Mouse (Mus musculus): ENCODE measurements at regions not wholly inside any gene's neighbourhood (a gene's known extent, or its start where the extent isn't known, plus 50 kb on each side); places are given as distances from the start of the nearest gene placed in this dataset.

DNA sequence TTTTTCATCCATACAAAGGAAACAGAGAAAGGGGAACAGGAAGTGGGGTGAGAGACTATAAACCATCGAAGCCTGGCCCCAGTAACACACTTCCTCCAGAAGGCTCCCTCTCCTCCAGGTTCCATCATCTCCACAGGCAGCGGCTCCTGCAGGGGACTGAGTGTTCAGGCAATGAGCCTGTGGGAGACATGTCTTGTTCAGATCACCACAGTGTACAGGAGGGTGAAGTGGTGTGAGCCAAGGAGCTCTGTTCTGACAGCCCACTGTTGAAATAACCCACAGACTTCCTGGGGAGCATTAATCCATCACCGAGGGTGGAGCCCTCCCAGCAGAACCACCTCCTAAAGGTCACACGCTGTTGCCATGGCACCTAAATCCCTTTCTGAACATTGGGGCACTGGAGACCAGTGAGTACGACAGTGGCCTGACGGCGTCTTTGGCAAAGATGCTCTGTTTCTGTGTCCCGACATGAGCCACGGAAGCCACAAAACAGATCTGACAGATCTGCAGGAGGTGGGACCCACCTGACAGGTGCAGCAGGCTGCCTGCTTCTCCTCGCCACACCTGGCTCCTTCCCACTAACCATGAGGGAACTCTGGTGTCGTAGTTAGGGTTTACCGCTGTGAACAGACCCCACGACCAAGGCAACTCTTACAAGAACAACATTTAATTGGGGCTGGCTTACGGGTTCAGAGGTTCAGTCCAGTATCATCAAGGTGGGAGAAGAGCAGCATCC lies 60.9 kb downstream of the Psmg1 start:
- no peak for DNase-seq

DNA sequence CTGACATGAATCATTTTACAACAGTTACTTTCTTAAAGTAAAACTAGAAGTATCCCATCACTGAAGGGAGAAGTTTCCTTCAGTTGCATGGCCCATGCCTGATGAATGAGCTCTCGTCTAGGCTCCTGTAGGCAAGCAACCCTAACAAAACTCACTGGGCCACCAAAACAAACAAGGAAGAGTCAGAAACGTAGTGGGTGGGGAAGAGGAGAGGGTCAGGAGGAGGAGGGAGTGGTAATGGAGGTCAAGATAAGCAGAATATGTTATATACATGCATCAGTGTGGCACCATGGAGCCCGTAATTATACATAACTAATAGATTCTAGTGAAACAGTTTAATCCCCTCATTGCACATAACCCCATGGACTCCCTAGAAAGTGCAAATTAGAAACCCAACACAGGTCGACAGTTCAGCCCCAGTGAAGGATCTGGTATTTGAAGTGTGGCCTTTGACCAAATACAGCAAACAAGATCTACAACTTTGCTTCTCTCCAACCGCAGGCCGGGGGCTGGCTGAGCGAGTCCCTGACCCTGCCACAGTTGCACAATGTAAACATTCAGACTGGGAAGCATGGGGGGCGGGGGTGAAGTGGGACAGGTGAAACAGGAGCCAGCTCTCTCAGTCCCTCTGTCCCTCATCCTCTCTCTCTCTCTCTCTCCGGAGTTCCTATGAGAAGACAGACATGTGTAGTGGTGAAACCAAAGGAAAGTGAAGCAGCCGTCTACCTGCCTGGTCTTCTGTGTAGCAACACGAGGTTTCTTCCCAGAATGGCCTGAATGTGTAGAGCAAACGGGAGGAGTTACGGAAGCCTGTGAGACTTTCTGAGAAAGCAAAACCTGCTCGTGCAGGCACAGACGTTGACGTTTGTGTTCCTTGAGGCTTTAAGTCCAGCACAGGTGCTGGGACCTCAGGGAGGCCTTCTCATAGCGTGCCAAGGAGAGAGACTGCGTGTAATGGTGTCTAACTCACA lies 62.2 kb downstream of the Psmg1 start:
- DNase-seq = no peak

DNA sequence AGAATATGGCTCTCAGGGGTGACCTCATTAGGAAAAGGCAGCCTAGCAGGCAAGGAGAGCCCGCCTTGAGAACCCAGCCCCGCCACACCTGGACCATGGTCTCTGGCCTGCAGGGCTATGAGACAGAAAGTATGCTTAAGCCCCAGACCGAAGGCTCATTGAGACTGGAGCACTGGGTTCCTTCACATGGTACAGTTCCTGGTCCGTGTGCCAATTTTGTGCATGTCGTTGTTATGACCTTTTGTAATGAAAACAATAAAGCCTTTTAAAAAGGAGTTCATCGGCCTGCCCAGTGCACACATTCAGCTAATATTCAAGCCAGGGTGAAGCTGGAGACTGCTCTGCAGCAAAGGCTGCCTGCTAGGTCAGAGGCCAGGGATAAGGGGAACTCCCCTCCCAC lies 64.2 kb downstream of the Psmg1 start:
- no peak for DNase-seq

DNA sequence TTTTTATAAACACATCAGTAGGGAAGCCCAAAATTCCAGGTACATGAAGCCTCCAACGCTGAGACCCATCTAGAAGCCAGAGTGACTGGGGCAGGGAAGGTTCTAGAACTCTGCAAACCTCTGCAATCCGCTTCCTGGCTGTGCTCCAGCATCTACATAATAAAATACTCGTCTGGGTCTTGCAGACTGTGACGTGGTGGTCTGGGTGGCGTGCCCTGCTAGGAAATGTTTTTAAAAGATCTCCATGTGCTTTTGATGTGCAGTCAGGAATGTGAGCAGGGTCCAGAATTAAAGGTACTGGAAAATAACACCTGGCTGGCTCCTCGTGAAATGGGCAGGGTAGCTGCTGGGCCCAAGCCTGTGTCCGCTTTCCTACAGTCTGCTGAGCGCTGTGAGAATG lies 66.0 kb downstream of the Psmg1 start:
- no peak for DNase-seq

DNA sequence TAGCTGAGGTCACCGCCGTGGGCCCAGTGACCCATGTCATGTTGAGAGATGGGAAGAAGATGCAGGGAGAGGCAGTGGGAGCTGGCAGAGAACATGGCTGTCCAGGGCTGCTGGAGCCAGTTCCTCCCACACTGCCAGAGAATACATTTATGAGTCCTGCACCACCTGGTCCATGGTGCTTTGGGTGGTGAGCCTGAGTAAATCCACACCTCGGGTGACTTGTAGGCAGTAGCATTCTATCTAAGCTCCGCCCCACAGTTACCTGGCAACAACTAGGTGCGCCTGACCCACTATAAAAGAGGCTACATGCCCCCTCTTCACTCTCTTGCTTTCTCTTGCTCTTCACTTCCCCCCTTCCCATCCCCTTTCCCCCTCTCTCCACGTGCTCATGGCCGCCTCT lies 66.8 kb downstream of the Psmg1 start:
- no peak for DNase-seq

DNA sequence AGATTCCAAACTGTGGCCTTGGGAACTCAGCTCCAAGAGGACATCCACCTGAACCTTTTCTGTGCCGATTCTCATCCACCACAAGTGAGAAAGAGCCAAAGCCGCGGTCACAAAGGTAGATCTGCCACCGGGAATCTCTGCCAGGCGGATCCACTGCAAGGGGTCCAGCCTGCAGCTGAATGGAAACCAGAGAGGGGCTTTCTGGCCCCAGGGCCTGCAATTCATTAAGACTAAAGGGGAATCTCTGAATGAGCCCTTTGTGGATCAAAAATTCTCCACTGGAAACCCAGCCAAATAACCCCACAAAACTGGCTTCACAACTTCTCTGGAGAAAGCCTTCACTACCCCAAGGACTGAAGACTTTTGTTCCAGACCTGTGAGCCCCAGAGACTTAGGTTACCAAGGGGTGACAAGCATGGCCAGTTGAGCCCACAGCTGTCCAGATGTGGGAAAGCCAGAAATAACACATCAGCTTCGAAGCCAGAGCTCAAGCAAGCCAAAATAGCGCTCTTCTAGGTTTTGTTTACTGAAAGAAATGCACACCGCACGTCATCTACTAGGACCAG lies 68.3 kb downstream of the Psmg1 start:
- no peak for DNase-seq

DNA sequence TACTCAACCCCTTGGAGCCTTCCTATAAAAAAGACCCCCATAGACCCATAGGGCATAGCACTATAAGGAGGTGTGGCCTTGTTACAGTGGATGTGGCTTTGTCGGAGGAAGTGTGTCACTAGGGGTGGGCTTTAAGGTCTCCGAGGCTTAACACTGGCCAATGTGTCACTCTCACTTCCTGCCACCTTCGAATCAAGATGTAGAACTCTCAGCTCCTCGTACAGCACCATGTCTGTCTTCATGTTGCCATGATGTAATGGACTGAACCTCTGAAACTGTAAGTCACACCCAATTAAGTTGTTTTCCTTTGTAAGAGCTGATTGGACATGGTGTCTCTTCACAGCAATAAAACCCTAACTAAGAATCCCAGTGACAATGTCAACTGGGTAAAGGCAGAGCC lies 69.6 kb downstream of the Psmg1 start:
- DNase-seq = no peak

DNA sequence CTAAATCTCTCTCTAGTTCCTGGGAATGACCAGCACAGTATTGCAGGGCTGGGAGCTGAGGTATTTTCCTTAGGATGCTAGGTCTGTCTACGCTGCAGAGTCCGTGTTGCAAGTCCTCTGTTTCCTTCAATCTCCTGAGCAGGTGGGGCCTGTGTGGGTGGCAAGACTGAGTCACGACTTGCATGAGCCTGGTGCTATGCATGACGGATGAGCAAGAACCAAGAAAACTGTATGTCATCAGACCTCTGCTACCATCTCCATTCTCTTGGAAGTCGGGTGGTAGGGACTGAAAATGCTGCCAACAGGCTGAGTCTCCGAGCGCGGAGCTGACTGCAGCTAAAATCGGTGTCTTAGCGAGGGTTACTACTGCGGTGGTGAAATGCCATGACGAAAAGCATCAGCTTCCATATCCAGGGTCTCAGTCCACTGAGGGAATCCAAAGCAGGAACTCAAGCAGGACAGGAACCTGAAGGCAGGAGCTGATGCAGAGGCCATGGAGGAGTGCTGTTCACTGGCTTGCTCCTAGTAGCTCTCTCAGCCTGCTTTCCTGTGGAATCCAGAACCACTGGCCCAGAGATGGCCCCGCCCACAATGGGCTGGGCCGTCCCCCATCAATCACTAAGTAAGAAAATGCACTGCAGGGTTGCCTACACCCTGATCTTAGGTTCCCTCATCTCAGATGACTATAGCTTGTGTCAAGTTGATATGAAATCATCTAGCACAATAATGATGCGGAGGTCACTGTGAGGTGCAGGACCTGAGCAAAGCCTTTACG lies 71.9 kb downstream of the Psmg1 start:
- DNase-seq = no peak

DNA sequence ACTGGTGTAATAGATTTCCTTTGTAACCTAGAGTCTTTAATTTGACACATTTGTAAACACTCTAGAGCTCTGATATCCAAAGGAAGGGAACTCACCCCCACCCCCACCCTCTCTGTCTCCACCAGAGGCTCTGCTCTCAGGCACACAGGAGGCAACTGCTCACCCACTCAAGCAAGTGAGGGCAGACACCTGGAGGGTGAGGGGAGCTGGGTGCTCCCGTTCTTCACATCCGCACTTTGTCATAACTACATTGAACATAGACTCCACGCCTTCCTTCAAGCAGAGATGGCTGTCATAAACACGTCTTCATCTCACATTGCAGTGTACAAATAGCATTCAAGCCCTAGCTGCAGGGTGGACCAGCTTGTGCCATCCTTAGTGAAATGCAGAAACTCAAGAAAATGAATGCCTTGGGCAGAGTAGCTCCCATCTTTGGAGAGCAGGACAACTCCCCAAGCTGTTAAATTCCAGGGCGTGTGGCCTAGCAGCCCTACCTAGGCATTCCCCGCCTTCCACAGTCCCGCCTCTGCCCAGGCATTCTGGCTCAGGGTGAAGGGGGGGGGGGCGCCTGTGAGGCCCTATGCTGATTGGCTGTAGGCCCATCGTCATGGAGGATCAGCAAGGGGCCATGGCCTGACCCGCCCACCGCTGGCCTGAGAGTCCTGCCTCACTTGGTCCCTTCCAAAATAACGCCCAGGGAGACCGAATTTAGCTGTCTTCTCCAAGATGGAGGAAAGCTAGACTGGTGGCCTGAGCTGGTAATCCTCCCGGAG lies 72.9 kb downstream of the Psmg1 start:
- no peak for DNase-seq

DNA sequence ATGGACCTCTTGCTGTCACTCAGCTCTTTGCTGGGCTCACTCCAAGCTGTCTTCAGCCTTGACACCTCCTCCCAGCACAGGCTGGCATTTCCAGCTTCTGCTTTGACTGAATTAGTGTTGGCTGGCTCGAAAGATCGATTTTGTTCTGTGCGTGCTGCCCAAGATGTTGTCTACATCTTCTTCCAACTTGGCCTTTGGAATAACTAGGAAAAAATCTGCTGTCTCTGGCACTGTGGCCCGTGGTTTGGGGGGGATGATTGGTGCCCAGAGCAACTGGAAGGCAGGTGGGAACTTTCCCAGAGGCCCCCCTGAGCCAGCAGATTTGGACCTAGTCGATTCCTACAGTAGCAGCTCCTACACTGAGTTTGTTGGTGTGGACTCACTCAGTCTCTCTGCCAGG lies 76.9 kb downstream of the Psmg1 start:
- DNase-seq = peak; percentile 61

DNA sequence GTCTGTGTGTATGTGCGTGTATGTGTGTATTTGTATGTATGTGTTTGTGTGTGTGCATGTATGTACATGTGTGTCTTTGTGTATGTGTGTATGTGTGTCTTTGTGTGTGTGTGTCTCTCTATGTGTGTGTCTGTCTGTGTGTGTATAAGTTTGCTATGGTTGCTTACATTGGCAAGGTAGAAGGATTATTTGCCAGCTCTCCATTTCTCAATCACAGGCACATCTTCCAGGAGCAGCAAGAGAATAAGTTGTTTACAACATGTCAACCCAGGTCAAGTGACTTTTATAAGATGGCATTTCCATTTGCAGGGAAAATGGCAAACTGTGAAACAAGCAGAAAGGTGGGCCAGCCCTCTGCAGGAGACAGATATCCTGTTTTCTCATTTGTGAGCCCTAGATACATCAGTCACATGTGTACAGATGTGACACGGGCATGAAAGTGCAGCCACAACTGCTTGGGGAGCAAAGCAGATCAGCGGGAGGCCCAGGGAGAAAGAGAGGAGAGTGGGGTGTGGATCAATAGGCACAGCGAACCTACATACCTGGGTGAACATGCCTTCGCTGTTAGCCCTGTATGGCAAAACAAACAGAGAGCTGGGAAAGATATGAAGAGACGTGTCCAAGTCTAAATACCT lies 86.1 kb downstream of the Psmg1 start:
- no peak for DNase-seq

DNA sequence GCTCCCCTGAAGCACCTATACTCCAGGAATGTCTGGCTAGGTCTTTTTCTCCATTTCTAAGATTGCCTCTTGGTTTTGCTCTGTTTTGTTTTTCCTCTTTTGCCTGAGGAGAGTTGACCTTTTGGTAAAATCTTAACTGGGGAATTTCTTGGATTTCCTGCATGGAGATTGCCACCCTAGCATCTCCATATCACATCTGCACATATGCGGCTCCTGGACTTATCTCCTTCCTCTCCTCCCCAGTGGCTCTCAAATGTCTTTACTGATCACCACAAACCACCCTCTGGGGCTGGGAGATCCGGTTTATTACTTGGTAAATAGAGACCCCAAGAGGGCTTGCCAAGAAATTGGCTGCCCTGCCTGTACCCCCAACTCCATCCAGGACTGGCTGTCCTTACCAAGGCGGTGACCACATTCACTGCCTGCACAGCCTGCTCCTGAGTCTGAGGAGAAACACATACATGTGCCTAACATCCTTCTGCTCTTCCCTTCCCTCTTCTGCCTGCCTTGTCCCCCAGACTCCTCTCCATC lies 87.3 kb downstream of the Psmg1 start:
- no peak for DNase-seq

DNA sequence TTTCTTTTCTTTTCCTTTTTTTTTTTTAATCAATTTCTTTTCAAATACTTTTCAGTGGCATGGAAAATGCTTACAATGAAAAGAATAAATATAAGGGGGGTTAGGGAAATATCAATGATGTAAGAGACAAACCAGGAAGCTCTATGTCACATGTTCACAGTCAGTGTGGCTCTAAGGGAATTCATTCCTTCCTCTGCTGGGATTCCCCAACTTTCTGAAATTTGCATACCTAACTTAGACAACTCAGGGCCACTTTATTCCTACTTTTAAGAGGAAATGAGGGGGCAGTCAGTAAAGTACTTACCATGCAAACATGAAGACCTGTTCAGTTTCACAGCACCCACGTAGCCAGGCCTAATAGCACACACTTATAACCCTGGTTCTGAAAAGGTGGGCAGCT lies 88.6 kb downstream of the Psmg1 start:
- DNase-seq = no peak

DNA sequence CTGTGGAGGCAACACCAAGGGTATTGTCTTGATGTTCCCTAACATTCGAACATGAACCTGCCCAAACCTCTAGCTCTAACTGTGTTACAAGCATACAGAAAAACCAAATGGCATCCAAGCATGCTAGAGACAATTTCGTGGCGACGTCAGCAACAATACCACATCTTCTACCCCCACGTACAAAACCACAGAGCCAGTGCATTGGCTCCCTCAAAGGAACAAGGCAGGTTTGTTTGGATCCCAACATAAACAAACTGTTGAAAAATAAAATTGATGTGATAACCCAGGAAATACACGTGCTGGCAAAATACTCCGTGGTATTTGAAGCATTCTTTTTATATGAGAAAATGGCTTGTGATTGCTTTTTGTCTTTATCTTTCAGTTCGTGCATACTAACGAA lies 89.4 kb downstream of the Psmg1 start:
- DNase-seq = no peak

DNA sequence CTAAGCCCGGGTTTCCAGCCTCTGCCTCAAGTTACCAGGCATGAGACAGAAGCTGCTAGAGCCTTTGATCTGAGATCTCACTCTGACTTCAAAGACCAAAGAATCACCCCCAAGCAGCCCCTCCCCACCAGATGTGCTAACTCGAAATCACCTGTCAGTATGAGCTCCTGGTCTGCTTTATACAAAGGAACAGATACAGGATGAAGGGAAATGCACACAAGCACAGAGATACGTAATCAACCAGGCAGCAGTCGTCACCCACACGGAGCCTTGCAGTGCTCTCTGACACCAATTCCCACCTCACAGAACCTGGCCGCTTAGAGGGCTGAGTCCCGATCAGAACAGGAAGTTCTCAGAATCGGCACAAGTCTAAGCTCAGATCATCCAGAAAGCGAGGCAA lies 90.6 kb downstream of the Psmg1 start:
- no peak for DNase-seq

DNA sequence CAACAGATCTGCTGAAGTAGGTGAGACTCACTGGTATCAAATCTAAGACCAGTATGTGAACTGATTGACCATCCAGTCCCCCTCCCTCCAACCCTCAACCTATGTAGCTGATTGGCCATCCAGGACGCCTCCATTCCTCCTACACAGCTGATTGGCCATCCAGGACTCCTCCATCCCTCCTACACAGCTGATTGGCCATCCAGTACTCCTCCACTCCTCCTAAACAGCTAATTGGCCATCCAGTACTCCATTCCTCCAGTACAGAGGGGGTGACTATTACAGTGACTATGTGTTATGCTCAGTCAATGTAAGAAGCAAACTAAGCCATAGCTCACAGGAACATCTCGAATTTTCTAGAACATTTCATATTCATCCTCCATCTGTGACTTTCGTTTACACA lies 91.1 kb downstream of the Psmg1 start:
- DNase-seq = no peak

DNA sequence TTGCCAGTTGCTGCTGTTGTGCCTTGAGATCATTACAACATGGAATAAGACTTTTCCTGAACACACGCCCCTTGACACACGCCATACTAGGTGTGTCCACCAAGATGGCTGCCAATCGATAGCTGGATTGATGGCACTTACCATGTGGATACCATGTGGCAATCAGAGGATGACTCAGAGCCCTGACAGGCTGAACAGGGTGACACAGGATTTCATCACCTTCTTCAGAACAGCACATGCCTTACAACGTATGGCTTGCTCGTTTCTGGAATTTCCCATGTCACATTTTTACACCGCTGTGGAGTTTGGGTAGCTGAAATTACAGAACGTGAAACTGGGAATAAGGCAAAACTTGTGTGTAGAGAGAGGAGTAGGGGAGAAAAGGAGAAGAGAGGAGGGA lies 92.9 kb downstream of the Psmg1 start:
- DNase-seq = no peak

DNA sequence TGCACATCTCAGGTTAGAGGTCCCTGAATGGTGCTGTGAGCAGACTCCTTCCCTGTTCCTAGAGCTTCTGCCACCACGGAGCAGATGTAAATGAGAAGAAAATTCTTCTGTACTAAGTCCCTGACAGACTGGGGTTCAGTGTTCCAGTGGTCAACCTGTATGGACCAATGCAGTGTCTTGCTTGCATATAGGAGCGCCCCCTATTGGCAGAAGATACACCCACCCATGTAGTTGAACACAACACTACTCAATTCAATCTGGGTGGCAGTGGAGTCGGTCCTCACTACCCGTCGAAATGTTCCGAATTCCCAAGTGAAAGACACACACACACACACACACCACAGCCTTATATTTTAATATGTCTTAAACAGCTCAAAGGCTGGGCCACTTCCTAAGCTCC lies 94.6 kb downstream of the Psmg1 start:
- no peak for DNase-seq

DNA sequence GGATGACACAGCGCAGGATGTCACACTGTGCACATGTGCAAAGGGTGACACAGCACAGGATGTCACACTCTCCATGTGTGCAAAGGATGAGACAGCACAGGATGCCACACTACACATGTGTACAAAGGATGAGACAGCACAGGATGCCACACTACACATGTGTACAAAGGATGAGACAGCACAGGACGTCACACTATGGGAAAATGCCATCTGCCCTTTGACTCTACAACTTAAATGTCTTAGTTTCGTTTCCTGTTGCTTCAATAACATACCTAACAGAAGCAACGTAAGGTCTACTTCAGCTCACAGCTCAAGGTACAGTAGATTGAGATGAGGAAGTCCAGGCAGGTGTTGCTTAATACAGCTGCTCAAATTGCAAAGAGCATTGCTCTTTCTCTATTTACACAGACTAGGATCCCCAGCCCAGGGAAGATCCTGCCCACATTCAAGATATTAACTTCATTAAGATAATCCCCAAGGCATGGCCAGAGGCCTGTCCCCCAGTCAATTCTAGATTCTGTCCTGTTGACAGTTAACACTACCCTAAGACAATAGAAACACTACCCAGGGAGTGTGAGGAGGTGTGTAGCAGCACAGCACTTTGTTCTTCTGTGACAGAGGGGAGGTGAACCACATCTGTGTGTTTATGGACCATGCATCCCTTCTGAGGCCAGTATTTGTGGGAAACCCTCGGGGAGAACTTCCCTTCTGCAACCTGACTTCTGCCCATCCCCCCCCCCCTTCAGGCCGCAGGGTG lies 97.0 kb downstream of the Psmg1 start:
- DNase-seq = no peak

DNA sequence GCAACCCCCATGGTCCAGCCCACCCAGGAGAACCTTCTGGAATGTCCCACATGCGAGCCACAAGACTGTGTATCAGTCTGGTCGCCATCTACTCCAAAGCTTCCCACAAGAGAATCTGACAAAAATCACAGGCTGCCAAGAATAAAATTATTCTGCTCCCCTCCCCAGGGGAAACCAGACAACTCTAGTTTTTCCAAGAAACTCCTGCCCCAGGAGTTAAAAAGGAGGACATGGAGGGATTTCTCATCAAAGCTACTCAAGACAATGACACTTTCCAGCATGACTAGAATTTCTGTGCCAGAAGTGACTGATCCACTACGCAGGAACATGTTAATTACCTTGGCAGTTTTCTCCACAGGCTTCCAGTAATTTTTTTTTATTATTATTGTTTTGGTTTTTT lies 98.4 kb downstream of the Psmg1 start:
- no peak for DNase-seq

DNA sequence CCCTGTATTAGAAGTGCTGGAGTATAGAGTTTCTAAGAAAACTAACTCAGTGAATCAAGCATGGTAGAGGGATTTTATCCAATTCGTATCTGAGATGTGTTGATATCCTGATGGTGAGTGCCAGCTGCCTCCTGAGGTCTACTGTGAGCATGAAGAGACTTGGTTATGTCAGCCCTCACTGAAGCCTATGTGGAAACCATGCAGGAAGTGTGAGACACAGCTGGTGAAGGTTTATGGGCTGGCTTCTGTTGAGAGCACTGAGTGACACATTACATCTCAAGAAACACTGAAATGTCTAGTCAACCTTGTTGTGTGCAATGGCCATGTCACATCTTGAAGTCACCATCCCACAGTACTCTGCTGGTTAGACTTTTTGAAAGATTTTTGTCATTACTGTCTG lies 104.6 kb downstream of the Psmg1 start:
- no peak for DNase-seq
